7 mouse cellular contexts compared by ENCODE assay signal in genomic region chr12:112808212-112808586, GRCm38 (mm10). TPM values are rescaled to one million over a fixed set of nuclear protein-coding genes. Genes with fewer than 3 reads are reported as not detected.
DNase-seq lines count a peak whose midpoint lies in the region; ATAC-seq lines count a peak whose summit lies in the region.

No protein-coding gene starts in this region.

- no peak overlapping the region for H3K27ac ChIP-seq in lung, embryonic 15.5 days
- peak overlapping the region; percentile 75 for H3K27ac ChIP-seq in forebrain, embryonic 12.5 days
- peak overlapping the region; percentile 28; the same call in 1 of the 2 replicates for H3K27ac ChIP-seq in limb, embryonic 13.5 days
- no peak overlapping the region for H3K27ac ChIP-seq in stomach, embryonic 15.5 days

- H3K27me3 ChIP-seq in lung, embryonic 15.5 days, result peaks cover 24% of the 10 kb centered on the region
- peaks cover 30% of the 10 kb centered on the region for H3K27me3 ChIP-seq in forebrain, embryonic 12.5 days
- peaks cover 21% of the 10 kb centered on the region for H3K27me3 ChIP-seq in limb, embryonic 13.5 days
- H3K27me3 ChIP-seq in stomach, embryonic 15.5 days (replicated peaks), result peaks cover 2% of the 10 kb centered on the region; the same call in 1 of the 2 replicates

- H3K36me3 ChIP-seq in lung, embryonic 15.5 days, result no peaks in the 10 kb centered on the region
- H3K36me3 ChIP-seq in forebrain, embryonic 12.5 days (replicated peaks), result no peaks in the 10 kb centered on the region; the same call in 1 of the 2 replicates
- H3K36me3 ChIP-seq in limb, embryonic 13.5 days, result peaks cover 10% of the 10 kb centered on the region
- H3K36me3 ChIP-seq in stomach, embryonic 15.5 days, result 0 out of 2 replicates have a peak, but pooled peaks cover 7% of the 10 kb centered on the region

- H3K4me2 ChIP-seq in lung, embryonic 15.5 days, result peak overlapping the region; percentile 99
- peak overlapping the region; percentile 93 for H3K4me2 ChIP-seq in forebrain, embryonic 12.5 days
- H3K4me2 ChIP-seq in limb, embryonic 13.5 days (replicated peaks), result peak overlapping the region; percentile 99
- H3K4me2 ChIP-seq in stomach, embryonic 15.5 days, result peak overlapping the region; percentile 95

- H3K4me1 ChIP-seq in lung, embryonic 15.5 days, result peaks cover 18% of the 10 kb centered on the region
- peaks cover 20% of the 10 kb centered on the region for H3K4me1 ChIP-seq in forebrain, embryonic 12.5 days
- peaks cover 25% of the 10 kb centered on the region for H3K4me1 ChIP-seq in limb, embryonic 13.5 days
- peaks cover 16% of the 10 kb centered on the region for H3K4me1 ChIP-seq in stomach, embryonic 15.5 days

- H3K9ac ChIP-seq in lung, embryonic 15.5 days, result peak overlapping the region; percentile 28; the same call in 1 of the 2 replicates
- H3K9ac ChIP-seq in forebrain, embryonic 12.5 days, result peak overlapping the region; percentile 75
- peak overlapping the region; percentile 68 for H3K9ac ChIP-seq in limb, embryonic 13.5 days
- no peak overlapping the region for H3K9ac ChIP-seq in stomach, embryonic 15.5 days

- peak; percentile 4; the same call in 1 of the 2 replicates for ATAC-seq in lung, embryonic 15.5 days (ENCODE audit: borderline replicate concordance, extremely low read depth, low FRiP score, low TSS enrichment)
- peak; percentile 59 for ATAC-seq in forebrain, embryonic 12.5 days (ENCODE audit: low FRiP score)
- peak; percentile 14; the same call in 1 of the 2 replicates for ATAC-seq in limb, embryonic 13.5 days (ENCODE audit: low FRiP score, low read depth)
- no peak for ATAC-seq in stomach, embryonic 15.5 days (ENCODE audit: insufficient read depth, low FRiP score, low read depth)

- WGBS in lung, embryonic 15.5 days, result 58% methylated on average over 5 of the region's 5 CpGs
- 65% methylated on average over 5 of the region's 5 CpGs for WGBS in forebrain, embryonic 12.5 days
- 72% methylated on average over 5 of the region's 5 CpGs for WGBS in limb, embryonic 13.5 days
- WGBS in stomach, embryonic 15.5 days, result 67% methylated on average over 5 of the region's 5 CpGs

- no peaks in the 10 kb centered on the region for H3K9me3 ChIP-seq in lung, embryonic 15.5 days
- H3K9me3 ChIP-seq in forebrain, embryonic 12.5 days, result no peaks in the 10 kb centered on the region
- H3K9me3 ChIP-seq in limb, embryonic 13.5 days, result no peaks in the 10 kb centered on the region
- H3K9me3 ChIP-seq in stomach, embryonic 15.5 days, result no peaks in the 10 kb centered on the region

- no peak for DNase-seq in lung, postnatal 14 days
- DNase-seq in cerebellum, adult 18-20 months, result no peak
- no peak for DNase-seq in right cerebral cortex, adult 2 months (ENCODE audit: low spot score in 2 of 2)

- peak overlapping the region; percentile 70 for H3K4me3 ChIP-seq in lung, embryonic 15.5 days
- H3K4me3 ChIP-seq in forebrain, embryonic 12.5 days (replicated peaks), result peak overlapping the region; percentile 72
- peak overlapping the region; percentile 71 for H3K4me3 ChIP-seq in limb, embryonic 13.5 days
- peak overlapping the region; percentile 74 for H3K4me3 ChIP-seq in stomach, embryonic 15.5 days (replicated peaks)

RNA-seq across cellular contexts. Expression of gene Clba1, which starts 0.5 kb away (rescaled TPM):
- 6.9 and 7.4 TPM in 2 replicates for polyA plus RNA-seq in lung, embryonic 15.5 days (2015; fragmentation: Nextera tagmentation; extraction: Ambion mirVana)
- polyA plus RNA-seq in forebrain, embryonic 12.5 days (2016; fragmentation: Nextera tagmentation; extraction: Ambion mirVana), result 13.7 and 15.6 TPM in 2 replicates
- polyA plus RNA-seq in limb, embryonic 13.5 days (2015; fragmentation: Nextera tagmentation; extraction: Ambion mirVana), result 7.9 and 8.8 TPM in 2 replicates
- 6.1 and 7.0 TPM in 2 replicates for polyA plus RNA-seq in stomach, embryonic 15.5 days (2015; fragmentation: Nextera tagmentation; extraction: Ambion mirVana)

RNA-seq across cellular contexts. Expression of gene Ahnak2, which starts 5.7 kb away (rescaled TPM):
- 0.72 and 0.98 TPM in 2 replicates for polyA plus RNA-seq in lung, embryonic 15.5 days (2015; fragmentation: Nextera tagmentation; extraction: Ambion mirVana)
- 0.05 and 0.19 TPM in 2 replicates for polyA plus RNA-seq in forebrain, embryonic 12.5 days (2016; fragmentation: Nextera tagmentation; extraction: Ambion mirVana)
- polyA plus RNA-seq in limb, embryonic 13.5 days (2015; fragmentation: Nextera tagmentation; extraction: Ambion mirVana), result 0.61 and 0.64 TPM in 2 replicates
- polyA plus RNA-seq in stomach, embryonic 15.5 days (2015; fragmentation: Nextera tagmentation; extraction: Ambion mirVana), result 3.8 and 4.7 TPM in 2 replicates

RNA-seq across cellular contexts. Expression of gene Cdca4, which starts 21.0 kb away (rescaled TPM):
- polyA plus RNA-seq in lung, embryonic 15.5 days (2015; fragmentation: Nextera tagmentation; extraction: Ambion mirVana), result 125 and 129 TPM in 2 replicates
- 144 and 149 TPM in 2 replicates for polyA plus RNA-seq in forebrain, embryonic 12.5 days (2016; fragmentation: Nextera tagmentation; extraction: Ambion mirVana)
- 132 and 134 TPM in 2 replicates for polyA plus RNA-seq in limb, embryonic 13.5 days (2015; fragmentation: Nextera tagmentation; extraction: Ambion mirVana)
- polyA plus RNA-seq in stomach, embryonic 15.5 days (2015; fragmentation: Nextera tagmentation; extraction: Ambion mirVana), result 97.0 and 100 TPM in 2 replicates

RNA-seq across cellular contexts. Expression of gene Pld4, which starts 47.7 kb away (rescaled TPM):
- polyA plus RNA-seq in lung, embryonic 15.5 days (2015; fragmentation: Nextera tagmentation; extraction: Ambion mirVana), result 12.7 and 17.9 TPM in 2 replicates
- polyA plus RNA-seq in forebrain, embryonic 12.5 days (2016; fragmentation: Nextera tagmentation; extraction: Ambion mirVana), result 3.6 and 3.9 TPM in 2 replicates
- polyA plus RNA-seq in limb, embryonic 13.5 days (2015; fragmentation: Nextera tagmentation; extraction: Ambion mirVana), result 6.1 and 7.2 TPM in 2 replicates
- 14.5 and 16.8 TPM in 2 replicates for polyA plus RNA-seq in stomach, embryonic 15.5 days (2015; fragmentation: Nextera tagmentation; extraction: Ambion mirVana)

RNA-seq across cellular contexts. Expression of gene Gpr132, which starts 59.8 kb away (rescaled TPM):
- polyA plus RNA-seq in lung, embryonic 15.5 days (2015; fragmentation: Nextera tagmentation; extraction: Ambion mirVana), result 0.13 and 0.79 TPM in 2 replicates
- polyA plus RNA-seq in forebrain, embryonic 12.5 days (2016; fragmentation: Nextera tagmentation; extraction: Ambion mirVana), result not detected in 2 replicates
- polyA plus RNA-seq in limb, embryonic 13.5 days (2015; fragmentation: Nextera tagmentation; extraction: Ambion mirVana), result 0.11 and 0.13 TPM in 2 replicates
- 0.33 and 0.41 TPM in 2 replicates for polyA plus RNA-seq in stomach, embryonic 15.5 days (2015; fragmentation: Nextera tagmentation; extraction: Ambion mirVana)

Comparison
In these comparisons a context has a peak if more than half of its experiments do, and no peak if none do; other contexts are left out.
1. H3K27ac ChIP-seq: peak in forebrain, embryonic 12.5 days (single experiment) and limb, embryonic 13.5 days (single experiment); none in lung, embryonic 15.5 days (single experiment) and stomach, embryonic 15.5 days (single experiment).
2. Peak in every context shown above with its lines, with median percentiles within 50 percentile points of each other: H3K4me2 ChIP-seq and H3K4me3 ChIP-seq.